Mouse (Mus musculus): ENCODE data around the gene Emilin2.

GRCm38 (mm10) chr17:71208376-71208775, 103.4 kb downstream of the Emilin2 start:
- TF ChIP-seq CTCF (conservative IDR thresholded peaks at IDR 0.05 in 1 of 2, IDR thresholded peaks at IDR 0.05 in 1 of 2; ENCODE audit: low read depth in 2 of 2, low read length in 2 of 2) = no peak
- TF ChIP-seq MAFK (IDR thresholded peaks at IDR 0.05; ENCODE audit: insufficient replicate concordance, low read length) = no peak

Data from CH12.LX (cell line).